36 mouse cellular contexts compared by ENCODE assay signal in the genomic region with DNA sequence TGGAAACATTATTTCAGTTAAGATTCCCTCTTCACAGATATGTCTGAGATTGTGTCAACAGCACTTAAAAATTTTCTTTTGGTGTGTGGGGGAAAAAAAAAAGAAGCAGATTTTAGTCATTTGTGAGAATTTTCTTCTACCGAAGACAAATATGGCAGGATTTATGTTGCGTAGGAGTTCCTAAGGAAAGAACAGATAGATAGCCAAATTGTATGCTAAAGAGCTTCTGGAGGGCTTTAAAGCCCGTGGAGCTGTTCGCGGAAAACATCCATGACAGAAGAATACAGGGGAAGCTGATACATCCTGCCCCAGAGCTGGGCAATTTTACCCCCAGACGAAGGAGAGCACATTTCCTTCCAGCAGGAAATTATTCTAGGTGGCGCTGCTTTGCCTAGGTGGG. TPM values are rescaled to one million over a fixed set of nuclear protein-coding genes. Genes with fewer than 3 reads are reported as not detected.
A peak's percentile ranks its signal among the peaks of the same experiment; 100 is the strongest.
DNase-seq lines count a peak whose midpoint lies in the region; ATAC-seq lines count a peak whose summit lies in the region.
"Had no signal": no experiment of that assay in that cellular context is flagged by ENCODE, and none has a peak within 500 bp of the region (broad histone marks: within the 10 kb centered on the region; RNA-seq: fewer than 3 reads in every experiment).

No protein-coding gene starts in this region.

- DNase-seq in frontal cortex, postnatal 25 days (ENCODE audit: low spot score in 2 of 2), result no peak
- peak; percentile 18 for DNase-seq in left cerebral cortex, adult 11 months (ENCODE audit: low spot score)
- no peak for DNase-seq in left cerebral cortex, postnatal 4 days
- peak; percentile 18 for DNase-seq in right cerebral cortex, adult 18-20 months
- DNase-seq in right cerebral cortex, postnatal 14 days, result no peak
- DNase-seq in T-cell, adult 2 months (ENCODE audit: low spot score), result no peak
- DNase-seq: adrenal gland, adult 2 months; adrenal gland, postnatal 14 days; cerebellum, adult 11-12 months; cerebellum, adult 8-10 months; cerebellum, postnatal 10 days; cerebellum, postnatal 36 days; forebrain, postnatal 0 days; gastrocnemius, postnatal 10 days; gastrocnemius, postnatal 36 days; heart, adult 2 months; heart, postnatal 14 days; heart, postnatal 4 days had no signal

- H3K9ac ChIP-seq in midbrain, embryonic 13.5 days (replicated peaks), result no peak overlapping the region
- H3K9ac ChIP-seq: forebrain, postnatal 0 days; heart, embryonic 13.5 days; hindbrain, embryonic 14.5 days had no signal

- 83% methylated on average over 7 of the region's 7 CpGs for WGBS in midbrain, embryonic 13.5 days

- H3K4me2 ChIP-seq in midbrain, embryonic 13.5 days (replicated peaks), result no peak overlapping the region
- H3K4me2 ChIP-seq: heart, embryonic 13.5 days; hindbrain, embryonic 14.5 days had no signal

- no peak overlapping the region for H3K27ac ChIP-seq in midbrain, embryonic 13.5 days
- H3K27ac ChIP-seq: heart, adult 2 months; heart, embryonic 10.5 days; heart, embryonic 13.5 days; hindbrain, embryonic 14.5 days; hindbrain, postnatal 0 days had no signal

- H3K4me3 ChIP-seq in midbrain, embryonic 13.5 days (replicated peaks), result no peak overlapping the region
- H3K4me3 ChIP-seq: heart, adult 2 months; heart, embryonic 10.5 days; heart, embryonic 13.5 days had no signal

- no peaks in the 10 kb centered on the region for H3K9me3 ChIP-seq in midbrain, embryonic 13.5 days
- H3K9me3 ChIP-seq: G1E; heart, embryonic 10.5 days had no signal

- no peaks in the 10 kb centered on the region for H3K27me3 ChIP-seq in midbrain, embryonic 13.5 days
- H3K27me3 ChIP-seq: heart, embryonic 13.5 days; Patski had no signal

- intact Hi-C loops in left cerebral cortex, postnatal 4 days (cut with DNase I), result no loop called here

- peak; percentile 60 for ATAC-seq in frontal cortex, adult (ENCODE audit: low TSS enrichment)
- no peak for ATAC-seq in midbrain, embryonic 13.5 days
- ATAC-seq: forebrain, embryonic 14.5 days; forebrain, postnatal 0 days; hindbrain, postnatal 0 days; Patski had no signal

- no peaks in the 10 kb centered on the region for H3K36me3 ChIP-seq in midbrain, embryonic 13.5 days
- H3K36me3 ChIP-seq: G1E; heart, embryonic 10.5 days; heart, embryonic 13.5 days had no signal

- no peaks in the 10 kb centered on the region for H3K4me1 ChIP-seq in midbrain, embryonic 13.5 days (replicated peaks)
- H3K4me1 ChIP-seq: heart, embryonic 10.5 days; heart, embryonic 13.5 days had no signal

RNA-seq across cellular contexts. Expression of a gene that starts 9.2 kb away (rescaled TPM):
- total RNA-seq in left cerebral cortex, postnatal 4 days (2021), result not detected
- polyA plus RNA-seq in midbrain, embryonic 13.5 days (2015; fragmentation: Nextera tagmentation; extraction: Ambion mirVana), result not detected in 2 replicates
- total RNA-seq: adrenal gland, adult 2 months; adrenal gland, postnatal 14 days; adrenal gland, postnatal 4 days; forebrain, postnatal 0 days; G1E; gastrocnemius, adult 18-20 months; gastrocnemius, postnatal 10 days; gastrocnemius, postnatal 36 days; granulocyte monocyte progenitor cell, adult 5-6 weeks; heart, adult 2 months; heart, postnatal 14 days; heart, postnatal 4 days; hindbrain, postnatal 0 days had no signal
- polyA plus RNA-seq: adrenal gland, adult 2 months; brain, embryonic 14.5 days; embryonic facial prominence, embryonic 11.5 days; embryonic facial prominence, embryonic 14.5 days; forebrain, embryonic 11.5 days; forebrain, embryonic 14.5 days; forebrain, postnatal 0 days; G1E; heart, adult 2 months; heart, embryonic 10.5 days; heart, embryonic 13.5 days; heart, embryonic 16.5 days; hindbrain, embryonic 11.5 days; hindbrain, embryonic 14.5 days; hindbrain, postnatal 0 days; Patski had no signal

RNA-seq across cellular contexts. Expression of a gene that starts 18.6 kb away (rescaled TPM):
- not detected for total RNA-seq in left cerebral cortex, postnatal 4 days (2021)
- polyA plus RNA-seq in midbrain, embryonic 13.5 days (2015; fragmentation: Nextera tagmentation; extraction: Ambion mirVana), result not detected in 2 replicates
- total RNA-seq: adrenal gland, adult 2 months; adrenal gland, postnatal 14 days; adrenal gland, postnatal 4 days; forebrain, postnatal 0 days; G1E; gastrocnemius, adult 18-20 months; gastrocnemius, postnatal 10 days; gastrocnemius, postnatal 36 days; granulocyte monocyte progenitor cell, adult 5-6 weeks; heart, adult 2 months; heart, postnatal 14 days; heart, postnatal 4 days; hindbrain, postnatal 0 days had no signal
- polyA plus RNA-seq: adrenal gland, adult 2 months; brain, embryonic 14.5 days; embryonic facial prominence, embryonic 11.5 days; embryonic facial prominence, embryonic 14.5 days; forebrain, embryonic 11.5 days; forebrain, embryonic 14.5 days; forebrain, postnatal 0 days; G1E; heart, adult 2 months; heart, embryonic 10.5 days; heart, embryonic 13.5 days; heart, embryonic 16.5 days; hindbrain, embryonic 11.5 days; hindbrain, embryonic 14.5 days; hindbrain, postnatal 0 days; Patski had no signal

RNA-seq across cellular contexts. Expression of a gene that starts 46.4 kb away (rescaled TPM):
- total RNA-seq in left cerebral cortex, postnatal 4 days (2021), result not detected
- polyA plus RNA-seq in midbrain, embryonic 13.5 days (2015; fragmentation: Nextera tagmentation; extraction: Ambion mirVana), result not detected in 2 replicates
- total RNA-seq: adrenal gland, adult 2 months; adrenal gland, postnatal 14 days; adrenal gland, postnatal 4 days; forebrain, postnatal 0 days; G1E; gastrocnemius, adult 18-20 months; gastrocnemius, postnatal 10 days; gastrocnemius, postnatal 36 days; granulocyte monocyte progenitor cell, adult 5-6 weeks; heart, adult 2 months; heart, postnatal 14 days; heart, postnatal 4 days; hindbrain, postnatal 0 days had no signal
- polyA plus RNA-seq: adrenal gland, adult 2 months; brain, embryonic 14.5 days; embryonic facial prominence, embryonic 11.5 days; embryonic facial prominence, embryonic 14.5 days; forebrain, embryonic 11.5 days; forebrain, embryonic 14.5 days; forebrain, postnatal 0 days; G1E; heart, adult 2 months; heart, embryonic 10.5 days; heart, embryonic 13.5 days; heart, embryonic 16.5 days; hindbrain, embryonic 11.5 days; hindbrain, embryonic 14.5 days; hindbrain, postnatal 0 days; Patski had no signal

Comparison
In these comparisons a context has a peak if more than half of its experiments do, and no peak if none do; other contexts are left out.
1. DNase-seq: peak in left cerebral cortex, adult 11 months (single experiment) and right cerebral cortex, adult 18-20 months (single experiment); none in frontal cortex, postnatal 25 days (0 of 2), left cerebral cortex, postnatal 4 days (single experiment), right cerebral cortex, postnatal 14 days (single experiment) and T-cell, adult 2 months (single experiment).